Mouse (Mus musculus) bone marrow macrophage, adult 2 months (primary cell): ENCODE data around the gene Ppif. TPM values are rescaled to one million over a fixed set of nuclear protein-coding genes. Genes with fewer than 3 reads are reported as not detected.

Experiments used
- H3K27ac ChIP-seq: 2 replicates; pipeline ENCODE4 v1.5.1; 2012; ENCODE audit warnings: low read depth, low read length; ENCODE audit not compliant: insufficient read depth
- H3K4me1 ChIP-seq: 2 replicates; pipeline ENCODE4 v1.6.1; 2012; ENCODE audit warnings: low read length; ENCODE audit not compliant: control insufficient read depth, insufficient read depth
- H3K4me3 ChIP-seq: 2 replicates; pipeline ENCODE4 v1.5.1; 2012; ENCODE audit warnings: mild to moderate bottlenecking, low read length, moderate library complexity; ENCODE audit not compliant: insufficient read depth
- CTCF ChIP-seq: IDR thresholded peaks from 2 replicates; pipeline ENCODE4 v1.5.1; 2012; ENCODE audit warnings: low read depth, mild to moderate bottlenecking, low read length, moderate library complexity
- POLR2A ChIP-seq: IDR thresholded peaks from 2 replicates; pipeline ENCODE4 v1.6.1; 2012; ENCODE audit warnings: mild to moderate bottlenecking, low read depth, low read length, borderline replicate concordance
- polyA plus RNA-seq: library from polyadenylated mRNA; stranded (reverse); fragments of >200 nt; gene quantifications from 2 replicates; pipeline ENCODE4 v1.2.4, GENCODE M21; 2012; ENCODE audit not compliant: missing spikeins, insufficient read depth, insufficient read length

Gene Ppif
- polyA plus RNA-seq, 1 experiment = 6.0 TPM

- Histone ChIP-seq H3K27ac (no peak overlapping the region), H3K4me3 (no peak overlapping the region), H3K4me1 (peaks cover 20% of the 10 kb centered on the region)
- no peak for TF ChIP-seq CTCF
Observed at GRCm38 (mm10) chr14:25746971-25747945, 53.3 kb downstream of the Ppif start.

GRCm38 (mm10) chr14:25747996-25748756, 54.2 kb downstream of the Ppif start:
- H3K4me3 ChIP-seq = no peak overlapping the region
- H3K4me1 ChIP-seq = peaks cover 20% of the 10 kb centered on the region
- no peak overlapping the region for H3K27ac ChIP-seq
- no peak for TF ChIP-seq CTCF
- no peak for TF ChIP-seq POLR2A

DNA sequence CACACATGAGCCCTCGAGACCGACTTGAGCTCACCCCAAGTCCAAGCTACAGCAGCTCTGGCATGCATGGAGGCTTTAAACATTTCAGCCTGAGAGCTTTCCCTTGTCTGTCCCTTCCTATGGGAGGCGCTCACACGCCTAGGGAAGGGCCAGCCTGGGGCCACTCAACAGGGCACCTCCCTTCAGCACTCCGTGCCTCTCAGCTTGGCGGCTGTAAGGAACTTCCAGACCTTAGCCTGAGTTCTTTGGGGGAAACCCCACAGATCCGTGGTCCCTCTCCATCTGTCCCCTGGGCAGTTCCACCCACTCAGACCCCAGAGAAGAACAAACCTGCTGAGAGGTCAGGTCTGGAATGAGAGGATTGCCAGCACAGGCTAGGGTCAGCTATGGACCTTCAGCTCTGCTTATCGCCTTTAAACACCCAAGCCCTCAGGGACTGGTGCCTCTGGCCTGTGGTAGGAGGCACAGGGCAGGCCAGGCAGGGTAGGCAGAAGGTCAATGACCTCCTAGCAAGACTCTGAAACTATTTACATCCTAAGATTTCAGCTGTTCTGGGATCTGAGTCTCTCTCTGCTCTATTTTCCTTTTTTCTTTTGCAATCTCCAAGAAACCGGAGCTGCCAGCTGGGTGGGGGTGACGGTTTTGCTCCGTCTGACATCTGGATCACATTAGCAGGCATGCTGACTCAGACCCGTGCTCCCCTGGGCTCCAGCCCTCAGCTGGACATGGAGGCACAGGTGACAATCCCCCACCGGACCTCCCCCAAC, 55.4 kb downstream of the Ppif start:
- TF ChIP-seq CTCF (no peak), POLR2A (no peak)
- Histone ChIP-seq H3K4me1 (peaks cover 20% of the 10 kb centered on the region), H3K27ac (no peak overlapping the region), H3K4me3 (no peak overlapping the region)

Other genes starting within 250 kb of the Ppif start
- 78.1 and 99.2 TPM in 2 replicates for gene Zmiz1, start 235.0 kb upstream of the Ppif start, polyA plus RNA-seq
- gene Zcchc24, start 74.9 kb downstream of the Ppif start, polyA plus RNA-seq = 31.7 and 34.8 TPM in 2 replicates
- 61.4 and 62.5 TPM in 2 replicates for gene Anxa11, start 148.0 kb downstream of the Ppif start, polyA plus RNA-seq
- gene Plac9a, start 208.9 kb downstream of the Ppif start, polyA plus RNA-seq = not detected in 2 replicates
- gene Tmem254a, start 233.5 kb downstream of the Ppif start, polyA plus RNA-seq = 1.4 and 2.0 TPM in 2 replicates
- gene Cphx1, start 244.2 kb downstream of the Ppif start, polyA plus RNA-seq = not detected in 2 replicates